Mouse (Mus musculus): ENCODE data around the gene Slc26a1. TPM values are rescaled to one million over a fixed set of nuclear protein-coding genes. Genes with fewer than 3 reads are reported as not detected.

Gene Slc26a1
- total RNA-seq (2023): 1 to 10 TPM; 1.4 to 2.9 TPM

DNA sequence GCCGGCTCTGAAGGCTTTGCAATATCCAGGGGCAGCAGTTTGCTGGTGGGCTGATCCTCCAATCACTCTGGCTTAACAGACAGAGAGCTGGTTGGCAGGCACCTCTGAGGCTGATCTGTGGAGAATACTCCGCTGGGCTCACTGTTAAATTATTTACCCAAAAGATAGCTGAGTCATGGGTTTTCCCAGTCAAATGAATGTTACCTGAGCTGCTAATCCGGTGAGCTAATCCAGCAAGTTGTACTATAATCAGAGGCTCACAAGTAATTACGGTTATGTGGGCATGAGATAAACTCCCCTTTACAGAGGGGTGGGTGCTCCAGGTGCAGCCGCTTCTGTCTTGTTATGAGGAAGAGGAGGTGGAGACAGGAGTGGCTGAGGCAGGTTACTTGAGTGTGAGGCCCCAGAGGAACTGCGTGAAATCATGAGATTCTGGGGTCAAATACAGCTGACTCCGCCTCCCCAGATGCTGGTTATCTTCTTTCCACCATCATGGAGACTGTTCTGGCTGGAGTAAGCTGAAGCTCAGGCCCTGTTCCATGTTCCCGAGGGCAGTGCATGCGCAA lies at the start of gene Slc26a1:
TSS of gene Slc26a1 (minus strand) at position 319 of the 566 bp plus-strand sequence.

DNA sequence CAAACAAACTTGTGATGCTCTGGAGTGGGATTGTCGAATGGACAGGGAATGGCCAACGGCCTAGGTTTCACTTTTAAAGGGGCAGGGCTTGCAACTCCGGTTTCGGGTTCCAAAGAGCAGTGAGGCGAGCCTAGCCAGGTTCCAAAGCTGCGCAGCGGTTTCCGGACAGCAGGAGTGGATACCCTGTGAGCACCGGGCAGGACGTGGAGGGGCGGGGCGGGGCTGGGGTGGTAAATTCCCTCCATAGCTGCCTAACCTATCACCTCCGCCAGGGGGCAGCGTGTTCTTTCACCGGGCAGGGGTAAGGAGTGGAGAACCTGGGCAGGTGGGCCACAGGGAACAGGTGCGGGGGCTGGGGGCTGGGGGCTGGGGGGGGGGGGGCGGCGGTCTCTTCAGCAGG lies 16.9 kb upstream of the Slc26a1 start, which contains the start of gene Fgfrl1:
TSS of gene Fgfrl1 (plus strand) at position 112 of the 400 bp plus-strand sequence.

DNA sequence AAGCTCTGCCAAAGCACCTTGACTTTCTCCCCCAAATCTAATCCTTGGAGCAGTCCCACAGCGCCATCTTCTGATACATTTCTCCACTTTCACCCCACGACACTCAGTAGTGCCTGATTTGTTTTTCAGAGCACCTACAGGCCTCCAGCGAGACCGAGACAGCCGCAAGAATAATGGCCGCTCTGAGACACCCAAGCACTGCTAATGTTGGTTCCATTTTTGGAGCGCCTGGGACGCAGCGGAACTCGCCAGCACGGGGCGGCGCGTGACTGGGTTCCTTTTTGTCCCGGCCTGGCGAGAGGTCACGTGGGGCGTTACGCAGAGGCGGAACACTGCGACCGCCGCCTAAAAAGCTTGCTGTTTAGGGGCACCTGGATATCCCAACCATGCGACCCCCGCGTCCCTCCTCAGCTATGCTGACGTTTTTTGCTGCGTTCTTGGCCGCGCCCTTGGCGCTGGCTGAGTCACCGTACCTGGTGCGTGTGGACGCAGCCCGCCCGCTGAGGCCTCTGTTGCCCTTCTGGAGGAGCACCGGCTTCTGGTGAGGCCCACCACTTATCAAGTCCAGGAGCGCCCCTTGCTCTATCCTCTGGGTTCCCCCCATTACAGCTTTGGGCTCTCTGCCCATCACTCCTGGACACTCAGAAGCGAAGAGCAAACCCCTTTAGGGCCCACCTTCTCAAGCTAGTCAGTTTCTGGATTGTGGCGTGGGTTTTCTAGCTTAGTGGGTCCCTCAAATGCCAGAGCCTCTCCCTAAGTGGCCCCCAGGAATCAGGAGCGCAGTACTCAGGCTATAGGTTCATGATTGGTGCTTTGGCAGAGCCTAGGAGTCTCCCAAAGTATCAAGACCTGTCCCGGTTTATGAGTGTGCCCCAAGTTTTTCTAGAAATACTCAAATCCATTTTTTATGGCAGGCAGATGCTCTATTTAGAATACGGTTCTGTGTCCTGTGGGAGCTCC lies 6.1 kb downstream of the Slc26a1 start, which contains the start of gene Dgkq:
TSS of gene Dgkq (minus strand) at position 696 of the 960 bp plus-strand sequence.

DNA sequence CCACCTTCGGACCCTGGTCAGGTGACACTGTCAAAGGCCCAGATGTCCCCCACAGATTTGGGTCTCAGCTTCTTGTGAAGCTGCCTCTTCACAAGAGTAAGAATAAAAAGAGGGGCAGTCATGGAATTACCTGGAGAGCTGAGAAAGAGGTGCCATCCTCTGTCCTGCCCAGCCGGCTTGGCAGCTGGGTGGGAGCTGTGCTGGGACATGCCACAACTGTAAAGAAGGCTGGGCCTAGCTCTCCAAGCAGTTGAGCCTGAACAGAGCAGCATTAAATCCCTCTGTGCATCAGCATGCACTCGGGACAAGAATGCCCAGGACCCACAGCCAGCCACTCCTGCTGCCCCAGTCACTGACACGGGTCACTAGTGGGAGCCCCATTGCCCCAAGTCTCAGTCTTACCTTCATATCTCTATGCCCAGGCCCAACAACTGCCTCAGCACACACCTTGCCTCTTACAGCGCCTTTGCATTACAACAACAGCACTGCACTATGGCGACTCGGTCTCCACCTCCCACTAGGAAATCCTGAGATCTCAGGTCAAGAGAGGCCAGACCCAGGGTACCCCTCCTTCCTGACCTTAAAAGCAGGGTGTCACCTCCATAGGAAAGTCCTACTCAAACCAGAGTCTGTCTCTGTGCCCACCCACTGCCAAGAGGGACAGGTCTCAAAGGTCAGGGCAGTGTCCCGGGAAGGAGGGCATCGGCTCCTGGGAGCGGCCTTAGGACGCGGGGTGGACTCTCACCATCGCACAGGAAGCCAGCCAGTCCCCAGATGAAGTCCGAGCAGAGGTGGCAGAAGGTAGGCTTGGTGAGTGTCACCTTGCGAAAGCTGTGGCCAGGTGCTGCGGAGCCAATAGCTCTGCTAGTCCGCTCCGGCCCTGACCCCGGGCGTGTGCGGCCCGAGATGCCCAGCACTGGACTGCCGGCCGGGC lies 15.4 kb downstream of the Slc26a1 start, which contains the start of gene Idua:
TSS of gene Idua (plus strand) at position 634 of the 934 bp plus-strand sequence.

DNA sequence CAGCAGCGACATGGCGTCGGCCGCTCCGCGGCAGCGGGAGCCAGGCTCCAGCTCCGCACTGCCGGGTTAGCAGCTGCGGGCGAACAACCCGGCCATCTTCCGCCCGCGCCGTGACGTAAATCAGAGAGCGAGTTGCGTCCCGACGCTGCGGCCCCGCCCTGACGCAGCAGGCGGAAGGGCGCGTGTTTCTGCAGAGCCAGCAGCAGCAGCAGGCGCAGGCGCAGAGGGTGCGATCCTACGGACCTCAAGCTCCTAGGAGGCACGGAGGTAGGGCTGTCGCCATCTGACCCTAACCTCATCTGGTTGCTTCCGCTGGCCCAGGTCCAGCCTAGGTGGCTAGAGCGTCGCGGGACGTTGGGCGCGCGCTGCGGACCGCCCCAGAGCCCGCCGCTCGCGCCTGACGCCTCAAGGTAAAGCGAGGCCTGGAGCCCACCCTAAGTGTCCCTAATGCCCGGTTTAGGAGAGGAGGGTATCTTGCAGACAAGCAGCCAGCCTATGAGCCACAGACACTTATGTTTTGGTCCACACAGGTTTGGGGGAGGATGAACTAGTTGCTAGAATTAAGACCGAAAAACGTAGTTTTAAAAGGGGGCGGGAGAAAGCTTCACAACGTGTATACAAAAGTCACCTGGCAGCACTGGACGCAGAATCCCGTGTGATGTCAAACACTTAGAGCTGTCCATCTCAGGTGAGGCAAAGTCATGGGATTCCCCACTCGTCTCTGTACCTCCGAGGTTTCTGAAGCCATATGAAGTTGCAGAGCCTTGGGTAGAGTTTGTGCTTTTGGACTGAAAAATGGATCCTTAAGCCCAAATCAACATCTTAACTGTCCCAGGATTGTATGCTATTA lies 45.5 kb downstream of the Slc26a1 start, which contains the start of the genes Gak and Tmem175:
TSS of gene Gak (minus strand) at position 122 of the 850 bp plus-strand sequence.
TSS of gene Tmem175 (plus strand) at position 137 of the 850 bp plus-strand sequence.

Other genes with a start within 250 kb of the Slc26a1 start
- 100 to 1,000 TPM in 1 of 2 experiments, 10 to 100 TPM in 1; 83.7 to 101 TPM for gene Atp5k, start 241.1 kb downstream of the Slc26a1 start, total RNA-seq (2023)
- 10 to 100 TPM; 18.4 to 20.4 TPM for gene Mfsd7a, start 226.7 kb downstream of the Slc26a1 start, total RNA-seq (2023)
- gene Pcgf3, start 214.3 kb downstream of the Slc26a1 start, total RNA-seq (2023): 10 to 100 TPM; 17.4 to 21.5 TPM
- not detected for gene Cplx1, start 125.5 kb downstream of the Slc26a1 start, total RNA-seq (2023)
- gene Gak, start 45.8 kb downstream of the Slc26a1 start, total RNA-seq (2023): 100 to 1,000 TPM; 106 to 118 TPM
- gene Tmem175, start 45.8 kb downstream of the Slc26a1 start, total RNA-seq (2023): 10 to 100 TPM; 12.3 to 12.4 TPM
- gene Idua, start 15.2 kb downstream of the Slc26a1 start, total RNA-seq (2023): 10 to 100 TPM; 15.5 to 16.1 TPM
- 10 to 100 TPM; 10.8 to 15.6 TPM for gene Dgkq, start 5.9 kb downstream of the Slc26a1 start, total RNA-seq (2023)
- 1 to 10 TPM; 2.0 to 3.4 TPM for gene Fgfrl1, start 16.8 kb upstream of the Slc26a1 start, total RNA-seq (2023)
- gene Rnf212, start 99.4 kb upstream of the Slc26a1 start, total RNA-seq (2023): 1 to 10 TPM; 1.9 to 2.3 TPM
- gene Tmed11, start 119.8 kb upstream of the Slc26a1 start, total RNA-seq (2023): not detected
- not detected for gene Vmn2r8, start 133.3 kb upstream of the Slc26a1 start, total RNA-seq (2023)
- gene Vmn2r9, start 177.0 kb upstream of the Slc26a1 start, total RNA-seq (2023): not detected